Comparison of ENCODE assay signal across 18 mouse cellular contexts in the genomic region with DNA sequence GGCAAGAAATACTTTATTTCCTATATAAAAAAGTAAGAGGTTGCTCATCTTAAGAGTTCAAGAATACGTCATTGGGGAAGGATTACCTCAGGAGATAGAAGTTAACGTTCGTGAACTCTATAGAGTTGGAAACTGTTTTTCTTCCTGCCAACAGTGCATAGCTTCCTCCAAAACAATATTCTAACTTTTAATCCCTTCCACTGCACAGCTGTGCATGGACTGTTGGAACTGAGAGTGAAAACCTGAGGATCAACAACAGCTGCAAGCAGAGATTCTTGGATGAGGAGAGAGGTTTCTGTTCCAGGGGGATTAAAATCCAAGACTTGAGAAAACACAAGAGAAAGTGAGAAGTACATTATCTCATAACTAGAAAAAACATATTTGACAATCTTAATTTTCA.
"Had no signal": no experiment of that assay in that cellular context is flagged by ENCODE, and none has a peak within 500 bp of the region (broad histone marks: within the 10 kb centered on the region; RNA-seq: fewer than 3 reads in every experiment).

No protein-coding gene starts in this region.

- H3K4me3 ChIP-seq: limb, embryonic 13.5 days; liver, embryonic 13.5 days; stomach, embryonic 15.5 days had no signal

- H3K4me1 ChIP-seq: limb, embryonic 13.5 days; liver, embryonic 13.5 days; stomach, embryonic 15.5 days had no signal

- H3K4me2 ChIP-seq: limb, embryonic 13.5 days; liver, embryonic 13.5 days; midbrain, embryonic 11.5 days; stomach, embryonic 15.5 days had no signal

- H3K9me3 ChIP-seq: limb, embryonic 13.5 days; liver, embryonic 13.5 days; stomach, embryonic 15.5 days had no signal

- H3K9ac ChIP-seq: limb, embryonic 13.5 days; liver, embryonic 13.5 days; stomach, embryonic 15.5 days had no signal

- H3K36me3 ChIP-seq: limb, embryonic 13.5 days; liver, embryonic 13.5 days; stomach, embryonic 15.5 days had no signal

- DNase-seq: kidney, adult 9 months; kidney, postnatal 14 days; kidney, postnatal 4 days; left cerebral cortex, postnatal 4 days; liver, embryonic 13.5 days; lung, adult 2 months; lung, postnatal 14 days; lung, postnatal 4 days; midbrain, embryonic 14.5 days; right cerebral cortex, adult 18-20 months; right cerebral cortex, postnatal 14 days; right cerebral cortex, postnatal 4 days; spleen, adult 18-20 months; thymus, adult 18-20 months; thymus, postnatal 36 days had no signal

- H3K27ac ChIP-seq: limb, embryonic 13.5 days; liver, embryonic 13.5 days; stomach, embryonic 15.5 days had no signal

- H3K27me3 ChIP-seq: limb, embryonic 13.5 days; liver, embryonic 13.5 days; stomach, embryonic 15.5 days had no signal
